Mouse (Mus musculus) CH12.LX (cell line): ENCODE data around the gene Gm4881. TPM values are rescaled to one million over a fixed set of nuclear protein-coding genes. Genes with fewer than 3 reads are reported as not detected.

ENCODE experiments used
- DNase-seq: peaks from one replicate; pipeline ENCODE4 v3.0.0-alpha.2; 2013; ENCODE audit errors: extremely low read depth
- H3K27ac ChIP-seq: 2 replicates; pipeline ENCODE4 v1.5.1; 2012; ENCODE audit warnings: low read depth, mild to moderate bottlenecking, control low read depth, moderate library complexity; ENCODE audit not compliant: insufficient read depth
- H3K27me3 ChIP-seq: replicated peaks from 2 replicates; pipeline ENCODE3; 2012; ENCODE audit warnings: inconsistent platforms
- H3K36me3 ChIP-seq, 2 experiments: replicated peaks in 1 of 2; 2 replicates each; pipeline versions ENCODE3 to v1.6.1; 2012; ENCODE audit warnings: inconsistent platforms in 1 of 2, low read length in 1 of 2, mild to moderate bottlenecking in 1 of 2, mixed read lengths in 1 of 2, moderate library complexity in 1 of 2; ENCODE audit not compliant: control insufficient read depth in 1 of 2, insufficient read depth in 1 of 2
- H3K4me1 ChIP-seq, 2 experiments: 2 replicates each; pipeline ENCODE4 v1.6.1; 2012; ENCODE audit warnings: inconsistent platforms in 1 of 2, moderate library complexity in 1 of 2; ENCODE audit not compliant: insufficient read depth in 2 of 2, control insufficient read depth in 1 of 2
- H3K4me2 ChIP-seq: 2 replicates; pipeline ENCODE4 v1.6.1; 2012; ENCODE audit warnings: low read depth, mild to moderate bottlenecking, control low read depth; ENCODE audit not compliant: poor library complexity, insufficient read depth, severe bottlenecking
- H3K4me3 ChIP-seq, 3 experiments: fragments of 150-350 bp in 1 of 3; sonication (generic) in 1 of 3; replicated peaks in 1 of 3; 2 replicates each; pipeline versions ENCODE3 to v1.5.1; 2011 to 2012; ENCODE audit warnings: low read depth in 2 of 3, low read length in 2 of 3, mild to moderate bottlenecking in 2 of 3, moderate library complexity in 2 of 3, control low read depth in 1 of 3, improper control_type of control experiment in 1 of 3, inconsistent platforms in 1 of 3, mixed read lengths in 1 of 3; ENCODE audit not compliant: poor library complexity in 1 of 3
- H3K79me2 ChIP-seq: replicated peaks from 2 replicates; pipeline ENCODE4 v1.6.1; 2012; ENCODE audit warnings: mild to moderate bottlenecking, moderate library complexity; ENCODE audit not compliant: control insufficient read depth, poor library complexity, insufficient read depth, severe bottlenecking; ENCODE audit errors: extremely low read depth
- H3K9ac ChIP-seq: 2 replicates; pipeline ENCODE4 v1.6.1; 2012; ENCODE audit warnings: low read depth, mild to moderate bottlenecking, control low read depth, moderate library complexity; ENCODE audit not compliant: insufficient read depth
- H3K9me3 ChIP-seq: replicated peaks from 2 replicates; pipeline ENCODE3; 2012; ENCODE audit warnings: low read length, inconsistent platforms, mixed read lengths
- CHD2 ChIP-seq: IDR thresholded peaks from 2 replicates; pipeline ENCODE4 v1.6.1; 2011; ENCODE audit warnings: low read length, improper control_type of control experiment
- CTCF ChIP-seq, 2 experiments: IDR thresholded peaks in 1 of 2; conservative IDR thresholded peaks in 1 of 2; 2 replicates each; pipeline ENCODE4 v1.5.1; 2011 to 2012; ENCODE audit warnings: low read depth in 2 of 2, low read length in 2 of 2, improper control_type of control experiment in 1 of 2, inconsistent platforms in 1 of 2, mild to moderate bottlenecking in 1 of 2, moderate library complexity in 1 of 2
- EP300 ChIP-seq: IDR thresholded peaks from 2 replicates; pipeline ENCODE4 v1.6.1; 2011; ENCODE audit warnings: low read length, improper control_type of control experiment
- IRF4 ChIP-seq: IDR thresholded peaks from 2 replicates; pipeline ENCODE4 v1.6.1; 2014; ENCODE audit warnings: low read depth, mild to moderate bottlenecking, inconsistent platforms, low read length, improper control_type of control experiment
- MEF2A ChIP-seq: IDR thresholded peaks from 2 replicates; pipeline ENCODE4 v1.6.1; 2014; ENCODE audit warnings: low read depth, mild to moderate bottlenecking, inconsistent platforms, low read length, improper control_type of control experiment, borderline replicate concordance
- MXI1 ChIP-seq: IDR thresholded peaks from 2 replicates; pipeline ENCODE4 v1.6.1; 2011; ENCODE audit warnings: mild to moderate bottlenecking, low read depth, low read length, improper control_type of control experiment
- MYC ChIP-seq: IDR thresholded peaks from 2 replicates; pipeline ENCODE4 v1.6.1; 2011; ENCODE audit warnings: low read depth, mild to moderate bottlenecking, improper control_type of control experiment, low read length
- NELFE ChIP-seq: IDR thresholded peaks from 2 replicates; pipeline ENCODE4 v1.6.1; 2011; ENCODE audit warnings: low read depth, low read length, improper control_type of control experiment
- PAX5 ChIP-seq: IDR thresholded peaks from 2 replicates; pipeline ENCODE4 v1.6.1; 2012; ENCODE audit warnings: low read length, inconsistent platforms, mixed read lengths
- POLR2A ChIP-seq: IDR thresholded peaks from 2 replicates; pipeline ENCODE4 v1.6.1; 2011; ENCODE audit warnings: low read depth, mild to moderate bottlenecking, improper control_type of control experiment, low read length
- POLR2AphosphoS2 ChIP-seq: IDR thresholded peaks from 2 replicates; pipeline ENCODE4 v1.6.1; 2011; ENCODE audit warnings: low read depth, low read length, improper control_type of control experiment
- RCOR1 ChIP-seq: conservative IDR thresholded peaks from 2 replicates; pipeline ENCODE4 v1.6.1; 2012; ENCODE audit warnings: low read depth, mild to moderate bottlenecking, inconsistent platforms, low read length, improper control_type of control experiment
- SMC3 ChIP-seq: IDR thresholded peaks from 2 replicates; pipeline ENCODE4 v1.6.1; 2011; ENCODE audit warnings: low read depth, low read length, improper control_type of control experiment
- TBP ChIP-seq: conservative IDR thresholded peaks from 2 replicates; pipeline ENCODE4 v1.6.1; 2011; ENCODE audit warnings: low read depth, low read length, improper control_type of control experiment
- TCF12 ChIP-seq: IDR thresholded peaks from 2 replicates; pipeline ENCODE4 v1.6.1; 2014; ENCODE audit warnings: low read depth, mild to moderate bottlenecking, inconsistent platforms, low read length, improper control_type of control experiment
- ZC3H11A ChIP-seq: IDR thresholded peaks from 2 replicates; pipeline ENCODE4 v1.6.1; 2012; ENCODE audit warnings: low read depth, mild to moderate bottlenecking, inconsistent platforms, low read length, improper control_type of control experiment
- ZMIZ1 ChIP-seq: IDR thresholded peaks from 2 replicates; pipeline ENCODE4 v1.6.1; 2012; ENCODE audit warnings: low read depth, mild to moderate bottlenecking, inconsistent platforms, low read length, improper control_type of control experiment
- ZNF384 ChIP-seq: IDR thresholded peaks from 2 replicates; pipeline ENCODE4 v1.6.1; 2012; ENCODE audit warnings: low read depth, low read length, improper control_type of control experiment, inconsistent platforms
- dilution Hi-C: fragments of 300-500 bp; cut with MboI; formaldehyde crosslinking; loops from 2 replicates; pipeline ENCODE4 v1.14.3; 2020; ENCODE audit warnings: low sequenced_read_pairs; ENCODE audit not compliant: extremely low pct_unique_long_range_greater_than_20kb, extremely low pct_ligation_motif_present
- in situ Hi-C: fragments of 300-500 bp; cut with MboI; formaldehyde crosslinking; loops from 3 replicates; pipeline ENCODE4 v1.14.3; 2019; ENCODE audit warnings: low sequenced_read_pairs, low pct_ligation_motif_present, low pct_unique_long_range_greater_than_20kb, mixed read lengths
- polyA plus RNA-seq: library from polyadenylated mRNA; unstranded; fragments of >175 nt; gene quantifications from 2 replicates; pipeline ENCODE4 v1.2.1, GENCODE M21; 2012; ENCODE audit warnings: low read depth; ENCODE audit not compliant: insufficient read length
- total RNA-seq, 2 experiments: library from RNA; depleted of rRNA; stranded (reverse); fragments of 300-350 nt in 1 of 2; fragments of >200 nt in 1 of 2; gene quantifications; 2 replicates each; pipeline ENCODE4 v1.2.3; 2012 to 2014

Gm4881 gene
- total and polyA plus RNA-seq, 3 experiments = not detected

- H3K9me3 ChIP-seq = peaks cover 4% of the 10 kb centered on the region
- H3K27ac ChIP-seq = peak overlapping the region; percentile 38
- peaks cover 7 to 87% of the 10 kb centered on the region in 2 experiments for H3K4me1 ChIP-seq
- dilution Hi-C loops = no loop called here
- H3K36me3 ChIP-seq = peaks cover 40 to 47% of the 10 kb centered on the region in 2 experiments
- in situ Hi-C loops = no loop called here
- H3K79me2 ChIP-seq = peaks cover 21% of the 10 kb centered on the region
- no peaks in the 10 kb centered on the region for H3K27me3 ChIP-seq
- H3K4me3 ChIP-seq = no peak overlapping the region
- H3K9ac ChIP-seq = no peak overlapping the region
- DNase-seq = no peak
- TF ChIP-seq ZNF384 (no peak), MEF2A (no peak), TCF12 (no peak), PAX5 (no peak), RCOR1 (peak; percentile 19; the same call in 1 of the 2 replicates), MYC (no peak), EP300 (no peak), NELFE (0 out of 2 replicates have a peak, but pooled peaks have one; percentile 7), SMC3 (peak; percentile 4; the same call in 1 of the 2 replicates), IRF4 (no peak), ZMIZ1 (peak; percentile 49), CTCF (conservative IDR thresholded peaks at IDR 0.05 in 1 of 2, IDR thresholded peaks at IDR 0.05 in 1 of 2; ENCODE audit: low read depth in 2 of 2, low read length in 2 of 2) (no peak), MXI1 (0 out of 2 replicates have a peak, but pooled peaks have one; percentile 46), TBP (0 out of 2 replicates have a peak, but pooled peaks have one; percentile 19), ZC3H11A (no peak), CHD2 (peak; percentile 64), POLR2A (peak; percentile 27), POLR2AphosphoS2 (peak; percentile 54; the same call in 1 of the 2 replicates)
- TF ChIP-seq, all 38 proteins: peak for 9
- H3K4me2 ChIP-seq = 0 out of 2 replicates have a peak overlapping the region, but pooled peaks have one; percentile 7
Measured at GRCm38 (mm10) chr7:24891241-24892124, 52.8 kb downstream of the Gm4881 start.
